Mouse (Mus musculus) embryo, embryonic 9.5 days (tissue): ENCODE data around the gene 1810009A15Rik.
"Not testable (repeated sequence)": the region's sequence is repeated elsewhere in the genome, so short reads cannot be mapped to it uniquely, and the experiment has no call there.

Experiments
- DNase-seq: peaks from one replicate; pipeline ENCODE4 v3.0.0-alpha.2; 2017; ENCODE audit errors: extremely low spot score

The 1810009A15Rik gene

DNA sequence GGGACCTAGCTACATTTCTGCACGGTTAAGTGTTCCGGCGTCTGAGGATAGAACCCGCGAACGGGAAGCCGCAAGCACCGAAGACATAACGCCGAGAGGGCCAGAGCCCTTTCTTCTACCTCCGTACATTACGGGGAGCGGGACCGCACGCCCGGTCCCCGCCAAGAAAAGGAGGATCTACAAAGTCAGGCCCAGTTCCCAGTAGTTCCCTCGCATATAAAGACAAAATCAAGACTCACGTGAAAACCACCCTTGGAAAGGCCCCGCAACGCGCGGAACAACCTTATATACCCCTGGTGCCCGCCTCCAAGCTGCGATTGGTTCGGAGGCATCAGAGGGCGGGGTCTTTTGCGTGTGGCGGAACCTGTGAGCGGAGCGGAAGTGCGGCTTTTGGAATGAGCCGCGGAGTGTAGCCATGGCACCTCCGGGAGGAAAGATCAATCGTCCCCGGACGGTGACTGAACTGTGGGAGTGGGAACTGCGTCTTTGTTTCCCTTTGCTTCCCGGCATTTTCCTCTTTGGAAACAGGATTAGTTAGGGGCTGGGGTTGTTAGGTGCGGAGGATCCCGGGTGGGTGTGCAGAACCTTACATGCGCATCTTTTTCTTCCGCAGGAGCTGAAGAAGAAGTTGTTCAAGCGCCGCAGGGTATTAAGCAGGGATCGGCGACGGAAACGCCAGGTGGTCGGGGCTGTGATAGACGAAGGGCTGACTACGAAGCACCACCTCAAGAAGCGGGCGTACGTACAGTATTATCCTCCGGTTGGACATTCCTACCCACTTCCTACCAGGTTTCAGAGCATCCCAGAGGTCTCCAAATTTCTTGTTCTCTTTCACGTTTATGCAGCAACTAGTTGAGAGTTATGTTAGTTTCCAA is at the start of gene 1810009A15Rik, which contains the start of gene Gm49416:
Gene 1810009A15Rik (plus strand): TSS at position 343 of the 875 bp plus-strand sequence.
Gene Gm49416 (plus strand): TSS at position 416 of the 875 bp plus-strand sequence.
- peak; percentile 97 for DNase-seq

DNA sequence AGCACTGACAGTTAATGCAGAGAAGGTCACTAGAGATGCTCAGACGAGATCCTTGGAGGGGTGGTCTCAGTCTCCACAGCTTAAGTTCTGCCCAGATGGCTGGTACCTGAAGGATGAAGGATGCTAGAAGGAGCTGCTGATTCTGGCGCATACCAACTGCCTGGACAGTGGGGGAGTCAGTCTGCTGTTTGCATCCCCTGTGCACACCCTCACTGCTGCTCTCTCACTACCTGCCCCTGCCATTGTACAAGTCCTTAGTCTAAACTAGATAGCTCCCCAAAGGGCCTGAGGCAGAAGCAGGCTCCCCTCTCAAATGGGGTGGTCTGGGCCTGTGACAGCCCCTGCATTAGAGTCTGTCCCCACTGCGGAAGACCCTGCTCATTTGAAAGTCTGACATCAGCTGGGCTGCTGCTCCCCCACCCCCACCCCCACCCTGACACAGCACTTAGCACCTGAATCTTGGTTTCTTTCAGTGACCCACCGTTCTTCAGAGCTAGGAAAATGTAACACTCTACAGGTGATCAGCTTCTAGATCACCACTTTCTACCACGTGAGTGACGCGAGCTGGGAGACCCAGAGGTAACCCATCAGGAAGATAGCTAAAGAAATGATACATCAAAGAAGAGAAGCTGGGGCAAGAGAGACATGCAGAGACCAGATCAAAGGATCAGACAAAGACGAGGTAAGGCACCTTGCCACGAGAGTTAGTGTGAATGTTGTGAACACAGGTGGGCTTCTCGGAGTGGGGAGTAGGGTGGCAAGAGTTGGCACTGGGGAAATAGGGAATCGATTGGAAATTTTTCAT is 49.3 kb upstream of the 1810009A15Rik start, which contains the start of gene Gng3:
Gene Gng3 (minus strand): TSS at position 92 of the 805 bp plus-strand sequence.
- DNase-seq, result peak; percentile 65

DNA sequence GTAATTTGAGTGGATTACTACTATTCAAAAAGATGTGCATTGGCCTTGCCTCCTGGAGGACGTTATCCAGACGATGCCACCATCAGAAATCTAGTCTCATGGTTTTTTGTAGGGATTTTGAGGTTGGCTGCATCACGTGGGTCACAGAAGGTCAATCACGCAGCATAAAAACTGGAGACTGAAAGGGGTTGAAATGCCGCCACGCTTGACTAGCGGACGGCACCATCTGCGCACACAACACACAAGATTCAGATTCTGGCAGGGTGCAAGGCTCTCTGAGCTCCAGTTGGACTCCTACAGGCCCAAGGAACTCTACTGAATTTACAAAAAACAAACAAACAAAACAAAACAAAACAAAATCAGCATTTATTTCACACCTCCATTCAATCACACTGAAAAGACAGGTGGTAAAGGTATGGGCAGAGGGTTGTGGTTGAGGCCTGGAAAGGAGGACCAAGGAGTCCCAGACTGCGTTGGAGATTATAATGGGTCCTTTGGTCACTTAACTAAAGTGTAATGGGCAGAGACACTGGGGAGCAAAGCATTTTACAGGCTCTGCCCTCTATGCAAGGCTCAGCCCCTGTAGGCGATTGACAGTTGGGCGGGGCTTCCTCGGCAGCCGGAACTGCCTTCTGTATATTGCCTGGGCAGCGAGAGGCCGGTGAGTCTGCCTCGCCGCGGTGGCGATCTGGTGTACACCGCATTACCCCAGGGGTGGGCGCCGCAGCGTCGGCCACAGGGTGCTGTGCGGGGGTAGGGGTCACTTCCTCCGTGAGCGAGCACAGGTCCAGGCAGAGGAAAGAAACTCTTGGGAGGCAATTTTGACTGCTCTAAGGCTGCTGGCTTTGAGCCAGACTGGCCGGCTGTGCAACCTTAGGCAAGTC is 48.5 kb upstream of the 1810009A15Rik start:
- peak; percentile 63 for DNase-seq

DNA sequence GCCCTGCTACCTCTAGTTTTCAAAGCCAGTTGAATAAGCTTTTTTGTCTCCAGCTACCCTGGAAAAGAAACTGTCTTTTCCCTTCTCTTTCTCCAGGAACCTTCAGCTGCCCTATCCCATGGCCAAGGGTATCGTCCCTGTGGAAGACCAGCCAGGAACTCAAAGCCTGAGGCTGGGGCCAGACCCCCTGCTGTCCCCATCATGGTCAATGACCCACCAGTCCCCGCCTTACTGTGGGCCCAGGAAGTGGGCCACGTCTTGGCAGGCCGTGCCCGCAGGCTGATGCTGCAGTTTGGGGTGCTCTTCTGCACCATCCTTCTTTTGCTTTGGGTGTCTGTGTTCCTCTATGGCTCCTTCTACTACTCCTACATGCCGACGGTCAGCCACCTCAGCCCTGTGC is 47.6 kb upstream of the 1810009A15Rik start:
- DNase-seq, result no peak

DNA sequence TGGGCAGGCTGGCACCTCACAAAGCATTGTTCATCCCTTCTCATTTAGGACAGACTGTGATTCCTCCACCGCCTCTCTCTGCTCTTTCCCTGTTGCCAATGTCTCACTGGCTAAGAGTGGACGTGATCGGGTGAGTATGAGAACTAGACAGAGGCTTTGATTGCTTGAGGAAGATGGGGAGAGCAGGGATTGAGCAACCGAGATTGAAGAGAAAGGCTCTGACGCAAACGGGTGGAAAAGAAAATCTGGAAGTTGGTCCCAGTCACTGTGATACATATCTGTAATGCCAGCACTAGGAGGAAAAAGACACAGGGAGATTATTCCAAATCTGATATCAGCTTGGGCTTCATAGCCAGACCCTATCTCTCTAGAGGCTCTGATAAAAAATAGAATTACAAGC is 45.7 kb upstream of the 1810009A15Rik start:
- no peak for DNase-seq

DNA sequence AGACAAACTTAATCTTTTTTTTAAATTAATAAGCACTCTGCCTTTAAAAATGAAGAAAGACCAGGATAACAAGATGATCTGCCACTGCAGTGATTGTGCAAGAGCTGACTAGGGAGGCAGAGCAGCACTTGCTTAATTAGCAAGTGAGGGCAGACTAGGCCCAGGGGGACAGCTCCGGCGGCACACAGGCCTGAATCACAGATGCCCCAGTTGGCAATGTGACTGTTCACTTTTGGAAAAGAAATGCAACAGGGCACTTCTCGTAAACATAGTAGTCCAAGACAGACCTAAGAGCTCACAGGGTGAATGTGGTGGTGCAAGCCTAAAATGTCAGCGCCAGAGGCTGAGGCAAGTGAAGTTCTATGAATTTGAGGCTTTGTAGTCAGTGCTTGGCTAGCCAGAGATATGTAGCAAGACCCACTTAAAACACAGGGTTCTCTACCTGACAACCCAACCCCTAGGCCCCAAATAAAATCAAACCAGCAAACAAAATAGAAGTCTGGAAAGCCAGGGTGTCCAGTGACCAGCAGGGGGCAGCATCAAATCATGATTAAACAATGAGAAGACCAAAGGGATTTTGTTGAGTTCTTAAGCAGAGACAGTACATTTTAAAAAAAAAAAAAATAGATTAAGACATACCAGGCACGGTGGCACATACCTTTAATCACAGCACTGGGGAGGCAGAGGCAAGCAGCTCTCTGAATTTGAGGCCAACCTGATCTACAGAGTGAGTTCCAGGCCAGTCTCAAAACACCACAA is 44.1 kb upstream of the 1810009A15Rik start:
- peak; percentile 63 for DNase-seq

DNA sequence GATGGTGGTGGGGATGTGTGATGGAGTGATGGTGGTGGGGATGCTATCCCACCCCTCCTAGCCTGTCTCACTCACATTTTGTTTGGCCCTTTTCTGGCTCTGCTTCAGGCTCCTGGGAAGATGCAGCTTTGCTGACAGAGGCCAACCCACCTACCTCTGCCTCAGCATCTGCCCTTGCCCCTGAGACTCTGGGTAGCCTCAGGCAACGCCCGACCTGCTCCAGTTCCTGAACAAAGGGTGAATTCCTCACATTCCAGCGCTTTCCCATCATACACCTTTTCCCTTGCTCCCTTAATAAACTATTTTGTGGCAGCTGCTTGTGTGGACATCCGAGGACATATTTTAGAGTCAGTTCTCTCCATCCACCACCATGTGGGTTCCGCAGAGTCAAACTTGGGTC is 40.3 kb upstream of the 1810009A15Rik start:
- DNase-seq, result no peak

DNA sequence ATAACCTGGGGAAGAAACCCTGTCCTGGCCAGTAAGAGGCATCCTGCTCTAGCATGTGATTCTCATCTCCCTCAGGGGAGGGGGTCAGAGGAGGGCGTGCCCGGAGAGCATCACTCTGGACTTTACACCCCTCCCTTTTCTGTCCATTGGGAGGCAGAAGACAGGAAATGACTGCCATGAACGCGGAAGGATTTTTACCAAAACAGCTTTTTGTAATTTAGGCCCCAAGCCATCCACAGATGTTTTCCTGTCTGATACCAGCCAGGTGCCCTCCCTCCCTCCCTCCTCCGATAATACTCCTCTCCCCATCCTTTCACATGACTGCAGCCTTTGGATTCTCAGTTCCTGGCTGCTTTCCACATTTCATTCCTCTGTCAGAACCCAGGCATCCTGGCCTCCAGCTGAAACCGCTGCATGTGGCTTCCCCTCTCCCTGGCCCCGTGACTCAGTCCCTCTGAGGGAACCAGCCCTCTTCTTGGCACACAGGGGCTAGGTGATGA is 38.2 kb upstream of the 1810009A15Rik start, which contains the start of gene Lrrn4cl:
Gene Lrrn4cl (plus strand): TSS at position 367 of the 500 bp plus-strand sequence.
- peak; percentile 44 for DNase-seq

DNA sequence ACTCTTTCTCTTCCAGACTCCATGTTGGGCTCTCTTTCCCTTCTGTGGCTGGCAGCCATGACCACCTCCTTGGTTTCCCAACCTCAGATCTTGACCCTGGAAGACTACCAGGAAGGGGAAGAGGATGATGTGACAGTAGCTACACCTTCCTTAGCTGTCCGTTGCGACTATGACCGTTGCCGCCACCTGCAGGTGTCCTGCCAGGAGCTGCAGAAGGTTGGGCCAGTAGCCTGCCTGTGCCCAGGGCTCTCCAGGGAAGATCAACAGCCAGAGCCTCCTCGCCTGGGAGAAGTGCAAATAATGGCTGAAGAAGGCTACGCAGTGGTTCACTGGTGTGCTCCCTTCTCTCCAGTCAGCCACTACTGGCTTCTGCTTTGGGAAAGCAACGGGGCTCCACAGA is 37.0 kb upstream of the 1810009A15Rik start:
- DNase-seq, result no peak

DNA sequence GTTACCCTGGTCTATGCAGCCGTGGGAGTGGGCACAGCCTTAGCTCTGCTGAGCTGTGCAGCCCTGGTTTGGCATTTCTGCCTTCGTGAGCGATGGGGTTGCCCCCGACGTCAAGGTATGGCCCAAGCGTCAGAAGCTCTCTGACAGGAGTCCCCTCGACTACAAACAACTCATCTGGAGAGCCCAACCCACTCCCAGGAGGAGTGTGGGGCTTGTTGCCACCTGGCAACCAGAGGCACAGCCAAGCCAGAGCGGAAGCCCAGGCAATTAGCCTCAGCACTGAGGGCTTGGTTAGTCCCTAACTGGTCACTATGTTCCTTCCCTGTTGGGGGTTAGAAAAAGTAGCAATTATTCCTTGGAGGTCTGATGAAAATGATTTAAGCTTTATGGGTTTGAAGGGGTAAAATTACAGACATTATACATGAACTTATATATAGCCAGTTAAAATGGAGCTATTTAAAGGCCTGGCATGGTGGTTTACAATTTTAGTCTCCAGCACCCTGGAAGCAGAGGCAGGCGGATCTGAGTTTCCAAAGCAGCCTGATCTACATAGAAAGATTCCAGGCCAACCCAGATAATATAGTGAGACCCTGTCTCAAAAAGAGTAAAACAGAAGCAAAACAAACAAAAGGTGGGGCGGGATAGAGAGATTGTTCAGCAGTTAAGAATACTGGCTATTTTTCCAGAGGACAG is 36.3 kb upstream of the 1810009A15Rik start:
- no peak for DNase-seq

DNA sequence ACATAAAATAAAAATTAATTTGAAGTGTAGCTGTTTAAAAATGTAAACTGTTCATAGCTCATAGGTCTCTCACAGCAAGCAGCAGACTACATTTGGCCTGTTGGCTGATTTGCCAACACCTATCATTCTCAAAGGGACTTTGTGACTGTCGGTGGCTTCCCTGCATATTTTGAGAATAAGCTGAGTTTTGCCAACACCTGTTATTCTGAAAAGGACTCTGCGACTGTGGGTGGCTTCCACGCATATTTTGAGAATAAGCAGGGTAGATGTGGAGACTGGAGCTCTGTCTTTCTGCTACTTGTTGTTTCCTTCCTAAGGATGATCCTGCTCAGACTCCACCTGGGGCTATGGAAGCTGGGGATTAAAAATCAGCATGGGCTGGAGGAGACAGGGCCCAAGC is 35.5 kb upstream of the 1810009A15Rik start:
- no peak for DNase-seq

DNA sequence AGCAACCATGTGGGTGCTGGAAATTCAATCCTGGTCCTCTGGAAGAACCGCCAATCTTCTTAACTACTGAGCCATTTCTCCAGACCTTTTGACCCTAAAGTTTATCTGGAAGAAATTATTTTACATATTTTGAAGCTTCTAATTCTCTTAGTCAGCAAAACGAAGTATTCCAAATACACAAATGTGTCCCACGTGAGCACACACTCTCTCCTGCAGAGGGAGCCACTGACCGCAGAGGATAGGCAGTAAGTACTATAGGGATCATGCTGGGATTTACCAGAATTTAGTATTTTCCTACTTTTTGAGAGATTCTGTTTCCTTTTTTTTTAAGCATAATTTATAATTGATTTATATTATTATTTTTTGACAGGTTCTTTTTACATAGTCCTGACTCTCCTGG is 31.0 kb upstream of the 1810009A15Rik start:
- DNase-seq, result peak; percentile 21

DNA sequence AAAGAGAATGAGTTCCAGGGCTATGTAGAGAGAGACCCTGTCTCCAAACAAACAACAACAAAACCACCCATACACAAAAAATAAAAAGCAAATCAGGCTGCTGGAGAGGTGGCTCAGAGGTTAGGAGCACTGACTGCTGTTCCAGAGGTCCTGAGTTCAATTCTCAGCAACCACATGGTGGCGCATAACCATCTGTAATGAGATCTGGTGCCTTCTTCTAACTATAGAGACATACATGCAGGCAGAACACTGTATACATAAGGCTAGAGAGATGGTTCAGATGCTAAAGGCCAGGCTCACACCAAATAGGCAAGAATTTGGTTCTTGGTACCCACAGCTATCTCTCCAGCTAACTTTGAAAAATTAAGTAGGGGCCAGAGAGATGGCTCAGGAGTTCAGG is 29.6 kb upstream of the 1810009A15Rik start:
- DNase-seq, result no peak

DNA sequence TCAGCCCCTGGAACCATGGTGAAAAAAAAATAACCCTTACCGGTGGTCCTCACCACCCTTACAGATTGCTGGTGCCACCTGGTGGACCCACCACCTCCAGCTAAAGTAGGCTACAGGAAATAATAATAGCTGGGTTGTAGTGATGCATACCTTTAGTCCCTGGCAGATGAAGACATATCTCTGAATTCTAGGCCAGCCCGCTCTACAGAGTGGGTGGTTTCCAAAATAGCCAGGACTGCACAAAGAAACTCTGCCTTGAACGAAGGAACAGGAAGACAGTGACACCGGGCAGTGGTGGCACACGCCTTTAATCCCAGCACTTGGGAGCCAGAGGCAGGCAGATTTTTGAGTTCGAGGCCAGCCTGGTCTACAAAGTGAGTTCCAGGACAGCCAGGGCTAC is 24.4 kb upstream of the 1810009A15Rik start:
- no peak for DNase-seq

DNA sequence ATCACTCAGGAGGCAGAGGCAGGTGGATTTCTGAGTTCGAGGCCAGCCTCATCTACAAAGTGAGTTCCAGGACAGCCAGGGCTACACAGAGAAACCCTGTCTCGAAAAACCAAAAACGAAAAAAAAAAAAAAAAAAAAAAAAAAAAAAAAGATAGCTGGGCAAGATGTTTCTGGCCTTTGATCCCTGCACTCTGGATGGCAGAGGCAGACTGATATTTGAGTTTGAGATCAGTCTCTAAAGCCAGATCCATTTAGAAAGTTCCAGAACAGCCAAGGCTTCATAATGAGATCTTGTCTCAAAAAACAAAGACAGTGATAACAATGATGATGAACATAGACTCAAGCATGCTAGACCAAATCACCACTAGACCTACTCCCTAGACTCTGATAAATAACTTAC is 18.3 kb upstream of the 1810009A15Rik start:
- DNase-seq, result not testable (repeated sequence)

DNA sequence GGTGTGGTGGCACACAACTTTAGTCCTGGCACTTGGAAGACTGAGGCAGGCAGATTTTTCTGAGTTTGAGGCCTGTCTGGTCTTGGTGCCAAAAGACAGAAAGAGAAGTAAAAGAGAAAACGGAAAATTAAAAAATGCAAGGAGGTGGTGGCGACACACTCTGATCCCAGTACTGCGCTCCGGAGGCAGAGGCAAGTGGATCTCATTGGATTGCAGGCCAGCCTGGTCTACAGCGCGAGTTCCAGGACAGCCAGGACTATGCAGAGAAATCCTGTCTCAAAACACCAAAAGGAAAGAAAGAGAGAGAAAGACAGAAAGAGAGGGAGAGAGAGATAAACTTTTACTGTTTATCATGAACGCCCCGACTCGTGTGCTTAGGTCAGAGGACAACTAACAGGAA is 17.8 kb upstream of the 1810009A15Rik start:
- no peak for DNase-seq

DNA sequence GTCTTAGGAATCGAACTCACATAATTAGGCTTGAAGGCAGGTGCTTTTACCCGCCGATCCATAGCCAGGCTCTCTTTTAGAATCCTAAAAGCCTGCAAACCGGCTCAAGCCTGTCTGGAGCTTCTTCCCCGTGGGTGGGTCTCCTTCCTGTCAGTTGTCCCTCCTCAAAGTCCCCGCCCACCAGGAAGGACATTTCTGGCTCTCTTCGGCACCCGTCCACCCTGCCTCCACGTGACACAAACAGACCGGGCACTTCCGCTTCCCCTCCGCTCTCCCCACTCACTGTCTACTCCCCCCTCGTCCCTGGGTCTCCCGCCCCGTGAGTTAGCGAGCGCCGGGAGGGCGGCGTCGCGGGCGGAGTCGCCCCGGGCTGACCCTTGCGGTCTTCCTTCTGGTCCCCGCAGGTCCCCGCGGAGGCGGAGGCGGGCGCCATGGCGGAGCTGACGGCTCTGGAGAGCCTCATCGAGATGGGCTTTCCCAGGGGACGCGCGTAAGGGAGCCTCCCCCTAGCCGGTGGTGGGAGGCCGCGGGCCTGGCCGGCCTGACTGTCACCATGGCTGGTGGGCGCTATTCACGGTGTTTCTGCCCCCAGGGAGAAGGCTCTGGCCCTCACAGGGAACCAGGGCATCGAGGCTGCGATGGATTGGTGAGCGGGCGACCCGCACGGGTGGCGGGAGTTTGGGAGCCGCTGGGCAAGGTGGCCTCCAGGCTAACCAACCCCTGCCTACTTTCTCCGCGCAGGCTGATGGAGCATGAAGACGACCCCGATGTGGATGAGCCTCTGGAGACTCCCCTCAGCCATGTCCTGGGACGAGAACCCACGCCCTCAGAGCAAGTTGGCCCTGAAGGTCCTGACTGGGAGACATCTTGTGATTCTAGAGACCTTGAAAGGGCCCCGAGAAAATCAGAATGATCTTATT is 17.1 kb upstream of the 1810009A15Rik start, which contains the start of gene Ubxn1:
Gene Ubxn1 (plus strand): TSS at position 230 of the 920 bp plus-strand sequence.
- DNase-seq, result peak; percentile 97

DNA sequence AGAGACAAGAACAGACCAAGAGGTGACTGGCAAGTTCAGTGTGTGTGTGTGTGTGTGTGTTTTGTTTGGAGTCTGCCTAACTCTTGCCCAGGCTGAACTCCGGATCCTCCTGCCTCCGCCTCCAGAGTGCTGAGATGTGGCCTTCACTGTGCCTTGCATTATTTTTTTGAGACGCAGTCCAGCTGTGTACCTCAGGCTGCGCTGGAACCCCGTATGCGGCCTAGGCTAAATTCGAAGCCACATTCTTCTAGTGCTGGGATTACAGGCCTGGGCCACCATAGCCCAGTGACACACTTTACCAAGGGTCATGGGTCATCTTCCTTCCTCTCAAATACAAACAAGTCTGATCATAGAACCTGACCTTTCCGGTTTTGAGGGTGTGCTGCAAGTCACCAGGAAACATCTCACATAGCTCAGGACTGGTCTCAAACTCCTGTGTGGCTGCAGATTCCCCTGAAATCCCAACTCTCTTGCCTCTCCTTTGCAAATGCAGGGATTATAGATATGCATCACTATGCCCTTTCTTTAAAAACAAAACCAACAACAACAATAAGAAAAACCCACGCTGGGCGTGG is 16.3 kb upstream of the 1810009A15Rik start:
- DNase-seq, result no peak
